Mouse (Mus musculus): ENCODE data around the gene Fut2.

DNA sequence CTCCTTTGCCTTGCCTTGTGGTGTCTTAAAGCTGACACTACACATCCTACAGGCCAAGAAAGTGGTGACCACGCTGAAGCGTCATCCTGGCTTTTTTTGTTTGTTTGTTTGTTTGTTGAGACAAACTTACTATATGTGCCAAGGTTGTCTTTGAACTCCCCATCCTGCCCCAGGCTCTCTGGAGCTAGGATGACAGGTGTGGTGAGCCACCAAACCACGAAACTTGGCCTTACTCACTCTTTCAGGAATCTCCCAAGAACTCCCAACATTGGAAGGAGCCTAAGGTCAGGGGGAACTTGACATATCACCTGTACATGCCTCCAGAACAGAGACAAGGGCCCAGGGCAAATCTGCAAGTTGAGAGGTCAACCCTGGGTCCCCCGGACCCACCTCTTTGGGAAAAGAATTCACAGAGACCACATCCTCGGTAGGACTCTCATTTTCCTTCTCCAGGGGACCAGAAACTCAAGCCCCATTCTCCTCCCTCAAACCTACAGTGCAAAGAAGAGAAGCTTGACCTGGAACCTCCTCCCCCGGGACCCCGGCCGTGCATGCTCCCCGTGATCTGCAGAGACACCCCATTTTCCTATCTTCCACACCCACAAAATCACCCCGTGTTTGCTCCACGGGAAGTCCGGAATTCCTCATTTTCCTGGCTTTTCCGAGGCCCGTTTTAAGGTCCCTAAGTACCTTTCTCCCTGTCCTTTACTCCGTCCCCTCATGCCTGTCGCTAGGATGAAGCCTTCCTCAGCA lies 23.5 kb downstream of the Fut2 start:
- TF ChIP-seq GATA1 (IDR thresholded peaks at IDR 0.05; ENCODE audit: borderline replicate concordance, low read length), result no peak
- TF ChIP-seq FLI1 (IDR thresholded peaks at IDR 0.05; ENCODE audit: low read length), result no peak
